Mouse (Mus musculus) spleen, adult 2 months (tissue): Measurements from ENCODE around the gene Fam50b.

ENCODE experiments used
- CTCF ChIP-seq: fragments of 200-500 bp; IDR thresholded peaks from 2 replicates; pipeline ENCODE4 v1.5.1; 2011; ENCODE audit warnings: mild to moderate bottlenecking, inconsistent platforms; ENCODE audit not compliant: insufficient read depth, insufficient read length, insufficient replicate concordance; ENCODE audit errors: extremely low read depth
- POLR2A ChIP-seq: fragments of 200-500 bp; IDR thresholded peaks from 2 replicates; pipeline ENCODE4 v1.6.1; 2011; ENCODE audit warnings: low read depth, low read length, inconsistent platforms

- TF ChIP-seq POLR2A (no peak), CTCF (no peak)
Observed at GRCm38 (mm10) chr13:34741813-34742568, 7.3 kb downstream of the Fam50b start.
